Mouse (Mus musculus) urinary bladder, adult 18-20 months (tissue): ENCODE measurements around the gene Rab3a.
A peak's percentile ranks its signal among the peaks of the same experiment; 100 is the strongest.

ENCODE experiments used
- DNase-seq, 2 experiments: peaks; one replicate each; pipeline ENCODE4 v3.0.0; 2022; ENCODE audit warnings: low spot score in 2 of 2, mixed read lengths in 2 of 2

Gene Rab3a

GRCm38 (mm10) chr8:70774740-70775139 lies 20.3 kb downstream of the Rab3a start:
- DNase-seq: no peak

- DNase-seq: no peak
Measured at GRCm38 (mm10) chr8:70775227-70775626, 20.7 kb downstream of the Rab3a start.

- no peak for DNase-seq
Measured at GRCm38 (mm10) chr8:70775851-70776495, 21.5 kb downstream of the Rab3a start.

GRCm38 (mm10) chr8:70776496-70777444 lies 22.3 kb downstream of the Rab3a start, which contains the start of gene Pik3r2:
Gene Pik3r2 (minus strand): TSS chr8:70776713.
- peak; percentile 95 to 96 for DNase-seq

DNA sequence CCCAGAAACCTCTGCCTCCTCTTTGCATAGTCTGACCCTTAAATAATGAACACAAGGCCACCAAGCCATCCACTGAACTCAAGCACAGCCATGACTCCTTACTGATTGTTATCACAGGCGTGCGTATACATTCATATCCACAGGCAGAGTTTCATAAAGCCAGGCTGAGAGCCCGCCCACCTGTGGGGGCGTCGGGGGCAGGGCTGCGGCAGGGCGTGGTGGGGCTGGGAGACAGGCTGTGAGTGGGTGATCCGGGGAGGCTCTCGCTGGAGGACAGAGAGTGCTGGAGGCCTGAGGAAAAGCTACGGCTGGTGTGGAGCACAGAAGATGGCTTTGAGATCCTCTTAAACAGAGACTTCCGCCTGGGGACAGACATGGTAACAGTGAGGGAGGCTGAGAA lies 25.6 kb downstream of the Rab3a start:
- DNase-seq: no peak

DNA sequence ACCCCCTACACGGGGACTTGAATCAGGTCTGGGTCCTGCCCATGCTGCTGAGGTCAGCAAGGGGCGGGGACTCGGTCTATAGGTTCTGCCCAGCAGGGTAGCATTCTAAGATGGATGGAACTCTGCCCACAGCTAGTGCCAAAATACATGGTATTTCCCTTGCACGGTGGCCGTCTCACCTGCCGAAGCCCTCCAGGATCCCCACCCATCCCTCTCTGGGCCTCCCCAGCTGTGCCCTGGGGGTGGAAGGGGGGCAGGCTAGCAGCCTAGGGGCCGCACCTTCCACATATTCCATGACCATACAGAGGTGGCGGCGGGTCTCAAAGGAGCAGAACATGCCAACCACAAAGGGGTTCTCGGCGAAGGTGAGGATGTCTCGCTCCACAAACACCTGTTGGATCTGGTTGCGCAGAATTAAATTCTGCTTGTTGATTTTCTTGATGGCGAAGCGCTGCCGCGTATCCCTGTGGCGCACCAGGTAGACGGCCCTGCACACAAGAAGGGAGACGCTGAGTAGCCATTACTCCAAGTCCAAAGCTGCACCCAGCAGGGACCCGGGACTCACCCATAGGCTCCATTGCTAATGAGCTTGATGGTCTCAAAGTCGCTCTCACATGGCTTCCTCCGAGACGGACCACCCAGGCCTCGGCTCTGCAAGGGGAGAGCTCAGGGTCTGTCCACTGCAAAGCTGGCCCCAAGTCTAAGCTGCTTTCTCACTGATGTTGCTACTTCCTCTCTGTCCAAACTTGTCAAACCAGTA lies 32.0 kb downstream of the Rab3a start:
- no peak for DNase-seq

- no peak for DNase-seq
Measured at GRCm38 (mm10) chr8:70787051-70787445, 32.6 kb downstream of the Rab3a start.

DNA sequence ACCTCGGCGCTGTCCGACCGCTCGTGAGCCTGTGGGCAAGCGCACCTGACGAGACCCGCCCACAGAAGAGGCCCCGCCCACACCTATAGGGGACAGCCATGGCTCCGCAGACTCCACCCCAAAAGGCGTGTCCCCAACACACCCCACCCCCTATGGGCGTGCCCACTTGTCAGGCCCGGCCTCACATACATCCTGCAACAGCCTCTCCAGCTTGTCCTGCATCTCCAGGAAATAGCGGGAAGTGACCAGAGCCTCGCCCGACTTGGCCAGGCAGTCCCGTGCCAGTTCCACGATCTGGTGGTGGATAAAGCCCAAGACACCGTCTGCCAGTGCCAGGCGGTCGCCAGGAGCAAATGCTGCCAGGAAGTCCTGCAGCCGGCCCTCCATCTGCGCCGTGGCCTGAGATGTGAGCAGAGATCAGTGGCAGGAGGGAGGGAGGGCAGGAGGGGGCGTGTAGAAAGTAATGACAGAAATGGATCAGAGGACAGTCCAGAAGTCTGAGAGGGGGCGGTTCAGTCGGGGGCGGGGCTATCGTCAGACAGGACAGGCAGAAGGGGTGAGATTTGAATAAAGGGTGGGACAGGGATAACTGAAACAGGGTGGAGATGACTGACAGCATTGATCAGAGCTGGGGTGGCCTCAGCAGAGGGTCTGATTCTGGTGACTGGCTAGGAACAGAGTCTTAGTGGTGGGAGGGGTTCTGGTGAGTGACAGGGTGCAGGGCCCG lies 33.6 kb downstream of the Rab3a start:
- no peak for DNase-seq

GRCm38 (mm10) chr8:70789046-70789445 lies 34.6 kb downstream of the Rab3a start:
- DNase-seq: no peak

GRCm38 (mm10) chr8:70790846-70791245 lies 36.4 kb downstream of the Rab3a start:
- DNase-seq: no peak

- DNase-seq: peak in 1 of 2 experiments; percentile 38
Measured at GRCm38 (mm10) chr8:70791294-70791701, 36.8 kb downstream of the Rab3a start.

DNA sequence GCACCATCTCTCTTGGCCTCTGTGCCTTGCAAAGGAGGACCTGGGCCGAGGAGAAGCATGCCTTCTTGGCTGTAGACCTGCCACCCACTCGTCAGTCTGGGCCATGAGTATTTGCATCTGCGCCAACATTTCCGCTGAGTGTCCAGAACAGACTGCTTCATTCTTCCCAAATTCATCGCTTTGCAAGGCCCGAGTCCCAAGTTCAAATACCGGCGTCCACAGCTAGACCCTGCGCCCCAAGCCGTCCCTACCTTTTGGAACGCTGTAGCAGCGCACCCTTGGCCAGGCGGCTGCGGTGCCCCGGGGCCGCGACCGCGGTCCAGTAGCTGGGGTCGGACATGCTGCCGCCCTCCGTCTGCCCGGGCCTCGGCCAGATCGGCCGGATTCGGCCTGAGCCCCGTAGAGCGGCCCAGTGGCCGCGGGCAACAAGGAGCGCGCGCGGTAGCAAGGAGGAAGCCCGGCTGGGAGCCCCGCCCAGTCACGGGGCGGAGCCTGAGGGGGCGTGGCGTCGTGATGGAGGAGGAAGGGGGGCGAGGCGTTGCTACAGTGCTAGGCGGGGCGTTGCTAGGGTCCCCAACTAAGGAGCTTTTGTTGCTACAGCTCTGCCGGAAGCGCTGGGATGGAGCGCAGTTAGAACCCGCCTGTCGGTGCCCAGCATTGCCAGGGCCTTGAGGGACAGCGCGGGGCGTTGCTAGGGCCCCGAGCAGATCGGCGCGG lies 37.7 kb downstream of the Rab3a start:
- peak; percentile 96 to 99 for DNase-seq

- DNase-seq: peak in 1 of 2 experiments; percentile 78
Measured at GRCm38 (mm10) chr8:70792700-70793099, 38.2 kb downstream of the Rab3a start.

- no peak for DNase-seq
Measured at GRCm38 (mm10) chr8:70794215-70794614, 39.7 kb downstream of the Rab3a start.

DNA sequence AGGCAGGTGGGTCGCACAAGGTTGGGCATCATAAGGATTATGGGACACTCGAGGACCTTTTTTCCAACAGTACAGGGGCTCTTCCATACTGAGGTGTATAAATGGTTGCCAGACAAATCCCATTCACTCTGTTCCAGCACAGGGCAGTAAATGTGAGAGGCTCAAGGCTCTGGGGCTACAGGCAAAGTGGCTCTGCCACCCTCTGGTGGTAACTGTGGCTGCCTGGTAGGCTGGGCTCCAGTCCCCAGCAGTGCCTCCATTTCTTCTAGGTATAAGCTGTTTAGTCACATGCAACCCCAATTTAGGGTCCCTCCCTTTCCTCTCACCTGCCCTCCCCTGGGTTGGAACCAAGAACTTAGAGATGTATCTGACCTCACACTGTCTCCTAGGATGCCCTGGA lies 40.9 kb downstream of the Rab3a start:
- no peak for DNase-seq

GRCm38 (mm10) chr8:70796403-70797080 lies 42.1 kb downstream of the Rab3a start:
- DNase-seq: no peak

GRCm38 (mm10) chr8:70797081-70798070 lies 42.9 kb downstream of the Rab3a start:
- peak; percentile 87 to 89 for DNase-seq

- no peak for DNase-seq
Measured at GRCm38 (mm10) chr8:70798281-70798680, 43.8 kb downstream of the Rab3a start.

- DNase-seq: no peak
Measured at GRCm38 (mm10) chr8:70800648-70801047, 46.2 kb downstream of the Rab3a start.
